In the genomic region with DNA sequence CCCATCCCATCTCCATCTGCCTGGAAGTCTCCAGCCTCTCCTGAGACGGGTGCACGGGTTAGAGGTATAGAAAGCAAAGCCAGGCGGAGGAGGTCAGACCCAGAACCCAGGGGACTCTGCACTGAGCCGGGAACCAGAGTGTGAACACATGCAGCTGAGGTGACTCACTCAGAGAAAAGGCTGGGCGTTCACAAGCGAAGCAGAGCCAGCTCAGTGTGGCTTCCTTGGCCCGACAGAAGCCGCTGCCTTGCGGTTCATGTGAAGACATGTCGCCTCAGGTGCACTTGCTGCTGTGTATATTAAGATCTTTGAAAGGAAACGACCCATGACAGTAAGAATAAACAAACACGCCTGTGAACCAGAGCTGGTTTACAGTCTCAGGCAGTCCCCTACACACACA, we compare ENCODE assay signal across 20 mouse cellular contexts.
DNase-seq lines count a peak whose midpoint lies in the region; ATAC-seq lines count a peak whose summit lies in the region.
"Had no signal": no experiment of that assay in that cellular context is flagged by ENCODE, and none has a peak within 500 bp of the region (broad histone marks: within the 10 kb centered on the region; RNA-seq: fewer than 3 reads in every experiment).

No protein-coding gene starts in this region.

- no peaks in the 10 kb centered on the region for H3K9me3 ChIP-seq in embryonic facial prominence, embryonic 11.5 days (replicated peaks; ENCODE audit: control insufficient read depth, low read length)
- no peaks in the 10 kb centered on the region for H3K9me3 ChIP-seq in embryonic facial prominence, embryonic 10.5 days
- no peaks in the 10 kb centered on the region for H3K9me3 ChIP-seq in stomach, embryonic 16.5 days (replicated peaks; ENCODE audit: control insufficient read depth, low read length)
- H3K9me3 ChIP-seq in hindbrain, embryonic 13.5 days, result no peaks in the 10 kb centered on the region
- H3K9me3 ChIP-seq: embryonic facial prominence, embryonic 13.5 days; heart, embryonic 15.5 days had no signal

- no peaks in the 10 kb centered on the region for H3K36me3 ChIP-seq in embryonic facial prominence, embryonic 11.5 days (replicated peaks; ENCODE audit: control insufficient read depth, insufficient read depth, low read depth, low read length)
- H3K36me3 ChIP-seq in embryonic facial prominence, embryonic 10.5 days (replicated peaks), result no peaks in the 10 kb centered on the region
- no peaks in the 10 kb centered on the region for H3K36me3 ChIP-seq in stomach, embryonic 16.5 days (ENCODE audit: control insufficient read depth, insufficient read depth, low read length)
- H3K36me3 ChIP-seq in hindbrain, embryonic 13.5 days, result no peaks in the 10 kb centered on the region
- H3K36me3 ChIP-seq: embryonic facial prominence, embryonic 13.5 days; heart, embryonic 15.5 days had no signal

- peaks cover 2% of the 10 kb centered on the region; the same call in 1 of the 2 replicates for H3K4me1 ChIP-seq in embryonic facial prominence, embryonic 11.5 days (ENCODE audit: control insufficient read depth, insufficient read depth, low read length)
- peaks cover 42% of the 10 kb centered on the region for H3K4me1 ChIP-seq in embryonic facial prominence, embryonic 10.5 days
- no peaks in the 10 kb centered on the region for H3K4me1 ChIP-seq in stomach, embryonic 16.5 days (ENCODE audit: control insufficient read depth, insufficient read depth, low read length)
- no peaks in the 10 kb centered on the region; the same call in 1 of the 2 replicates for H3K4me1 ChIP-seq in hindbrain, embryonic 13.5 days (replicated peaks)
- H3K4me1 ChIP-seq: heart, embryonic 15.5 days had no signal

- no peak overlapping the region for H3K4me2 ChIP-seq in embryonic facial prominence, embryonic 11.5 days (ENCODE audit: low read depth, low read length)
- no peak overlapping the region for H3K4me2 ChIP-seq in stomach, embryonic 16.5 days (ENCODE audit: low read depth, low read length)
- H3K4me2 ChIP-seq in hindbrain, embryonic 13.5 days, result no peak overlapping the region
- H3K4me2 ChIP-seq: embryonic facial prominence, embryonic 13.5 days; heart, embryonic 15.5 days had no signal

- H3K9ac ChIP-seq in embryonic facial prominence, embryonic 11.5 days (replicated peaks; ENCODE audit: low read length), result no peak overlapping the region
- H3K9ac ChIP-seq in stomach, embryonic 16.5 days (ENCODE audit: low read length), result no peak overlapping the region
- no peak overlapping the region for H3K9ac ChIP-seq in hindbrain, embryonic 13.5 days
- H3K9ac ChIP-seq: embryonic facial prominence, embryonic 13.5 days; heart, embryonic 15.5 days; liver, embryonic 14.5 days had no signal

- H3K4me3 ChIP-seq in embryonic facial prominence, embryonic 11.5 days (ENCODE audit: low read depth, low read length), result no peak overlapping the region
- no peak overlapping the region for H3K4me3 ChIP-seq in embryonic facial prominence, embryonic 10.5 days
- H3K4me3 ChIP-seq in stomach, embryonic 16.5 days (replicated peaks; ENCODE audit: low read length), result no peak overlapping the region
- H3K4me3 ChIP-seq in hindbrain, embryonic 13.5 days, result no peak overlapping the region
- H3K4me3 ChIP-seq: embryonic facial prominence, embryonic 13.5 days; heart, adult 2 months; heart, embryonic 15.5 days had no signal

- 55% methylated on average over 12 of the region's 12 CpGs for WGBS in embryonic facial prominence, embryonic 11.5 days
- WGBS in embryonic facial prominence, embryonic 10.5 days, result 71% methylated on average over 12 of the region's 12 CpGs
- WGBS in stomach, embryonic 16.5 days, result 38% methylated on average over 12 of the region's 12 CpGs
- WGBS in hindbrain, embryonic 13.5 days, result 71% methylated on average over 12 of the region's 12 CpGs

- 0 out of 2 replicates have a peak overlapping the region, but pooled peaks have one; percentile 28 for H3K27ac ChIP-seq in embryonic facial prominence, embryonic 11.5 days (replicated peaks; ENCODE audit: low read depth, low read length)
- H3K27ac ChIP-seq in embryonic facial prominence, embryonic 10.5 days (replicated peaks), result no peak overlapping the region; the same call in 1 of the 2 replicates
- peak overlapping the region; percentile 57 for H3K27ac ChIP-seq in stomach, embryonic 16.5 days (ENCODE audit: low read length)
- no peak overlapping the region for H3K27ac ChIP-seq in hindbrain, embryonic 13.5 days
- H3K27ac ChIP-seq: embryonic facial prominence, embryonic 13.5 days; heart, adult 2 months; heart, embryonic 15.5 days; kidney, postnatal 0 days; liver, embryonic 14.5 days had no signal

- no peaks in the 10 kb centered on the region for H3K27me3 ChIP-seq in embryonic facial prominence, embryonic 11.5 days (ENCODE audit: control insufficient read depth, insufficient read depth, low read length)
- peaks cover 58% of the 10 kb centered on the region for H3K27me3 ChIP-seq in embryonic facial prominence, embryonic 10.5 days (replicated peaks; ENCODE audit: low read depth, poor library complexity, severe bottlenecking)
- H3K27me3 ChIP-seq in stomach, embryonic 16.5 days (ENCODE audit: control insufficient read depth, insufficient read depth, low read length), result no peaks in the 10 kb centered on the region
- H3K27me3 ChIP-seq in hindbrain, embryonic 13.5 days, result peaks cover 63% of the 10 kb centered on the region

- ATAC-seq in embryonic facial prominence, embryonic 11.5 days (replicated peaks; ENCODE audit: insufficient number of reproducible peaks, low FRiP score, low TSS enrichment, low read depth), result no peak
- ATAC-seq in stomach, embryonic 16.5 days (ENCODE audit: insufficient read depth, low FRiP score), result peak; percentile 24; the same call in 1 of the 2 replicates
- no peak for ATAC-seq in hindbrain, embryonic 13.5 days (ENCODE audit: low FRiP score)
- ATAC-seq: midbrain, embryonic 16.5 days had no signal

- no peak for DNase-seq in embryonic facial prominence, embryonic 11.5 days (ENCODE audit: low spot score)
- DNase-seq in embryonic facial prominence, embryonic 10.5 days (ENCODE audit: low spot score), result no peak
- DNase-seq in retina, postnatal 1 day, result peak; percentile 25
- no peak for DNase-seq in retina, embryonic 14.5 days (ENCODE audit: low spot score)
- DNase-seq in 416B (ENCODE audit: low read depth), result peak; percentile 21
- DNase-seq in cerebellum, adult 18-20 months, result no peak
- DNase-seq: B cell, adult 2 months; cerebellum, adult 9-10 months; gastrocnemius, postnatal 25 days; heart, adult 2 months; kidney, adult 11 months; layer of hippocampus, postnatal 36 days; right cerebral cortex, postnatal 4 days had no signal

Comparison
In these comparisons a context has a peak if more than half of its experiments do, and no peak if none do; other contexts are left out.
1. DNase-seq: peak in retina, postnatal 1 day (single experiment) and 416B (single experiment); none in embryonic facial prominence, embryonic 11.5 days (single experiment), embryonic facial prominence, embryonic 10.5 days (single experiment), retina, embryonic 14.5 days (single experiment) and cerebellum, adult 18-20 months (0 of 2).
2. H3K27ac ChIP-seq: peak in embryonic facial prominence, embryonic 11.5 days (single experiment) and stomach, embryonic 16.5 days (single experiment); none in embryonic facial prominence, embryonic 10.5 days (single experiment) and hindbrain, embryonic 13.5 days (single experiment).